ENCODE assay signal across 24 mouse cellular contexts in genomic region chr8:124259925-124260324, GRCm38 (mm10). TPM values are rescaled to one million over a fixed set of nuclear protein-coding genes. Genes with fewer than 3 reads are reported as not detected.
A peak's percentile ranks its signal among the peaks of the same experiment; 100 is the strongest.
DNase-seq lines count a peak whose midpoint lies in the region; ATAC-seq lines count a peak whose summit lies in the region.
"Had no signal": no experiment of that assay in that cellular context is flagged by ENCODE, and none has a peak within 500 bp of the region (broad histone marks: within the 10 kb centered on the region; RNA-seq: fewer than 3 reads in every experiment).

No protein-coding gene starts in this region.

- H3K4me1 ChIP-seq in forebrain, embryonic 10.5 days, result peaks cover 59% of the 10 kb centered on the region
- H3K4me1 ChIP-seq in forebrain, embryonic 13.5 days, result peaks cover 83% of the 10 kb centered on the region
- H3K4me1 ChIP-seq in intestine, embryonic 15.5 days (replicated peaks), result peaks cover 59% of the 10 kb centered on the region
- H3K4me1 ChIP-seq in intestine, embryonic 16.5 days (ENCODE audit: control insufficient read depth, insufficient read depth, low read length), result peaks cover 40% of the 10 kb centered on the region
- peaks cover 66% of the 10 kb centered on the region for H3K4me1 ChIP-seq in midbrain, embryonic 10.5 days
- H3K4me1 ChIP-seq in midbrain, embryonic 16.5 days (ENCODE audit: control insufficient read depth, insufficient read depth, low read length), result peaks cover 51% of the 10 kb centered on the region

- peaks cover 8% of the 10 kb centered on the region for H3K36me3 ChIP-seq in forebrain, embryonic 10.5 days (replicated peaks)
- no peaks in the 10 kb centered on the region for H3K36me3 ChIP-seq in forebrain, embryonic 13.5 days (ENCODE audit: poor library complexity, severe bottlenecking)
- no peaks in the 10 kb centered on the region for H3K36me3 ChIP-seq in intestine, embryonic 15.5 days
- H3K36me3 ChIP-seq in intestine, embryonic 16.5 days (ENCODE audit: control insufficient read depth, insufficient read depth, low read length), result no peaks in the 10 kb centered on the region
- peaks cover 4% of the 10 kb centered on the region; the same call in 1 of the 2 replicates for H3K36me3 ChIP-seq in midbrain, embryonic 10.5 days
- H3K36me3 ChIP-seq in midbrain, embryonic 16.5 days (ENCODE audit: control insufficient read depth, insufficient read depth, low read length), result no peaks in the 10 kb centered on the region
- H3K36me3 ChIP-seq: embryonic facial prominence, embryonic 15.5 days; hindbrain, embryonic 12.5 days had no signal

- H3K27ac ChIP-seq in forebrain, embryonic 10.5 days, result peak overlapping the region; percentile 20; the same call in 1 of the 2 replicates
- H3K27ac ChIP-seq in forebrain, embryonic 13.5 days, result no peak overlapping the region
- 0 out of 2 replicates have a peak overlapping the region, but pooled peaks have one; percentile 17 for H3K27ac ChIP-seq in intestine, embryonic 15.5 days
- no peak overlapping the region for H3K27ac ChIP-seq in intestine, embryonic 16.5 days (ENCODE audit: low read length)
- H3K27ac ChIP-seq in midbrain, embryonic 10.5 days (replicated peaks), result peak overlapping the region; percentile 57
- no peak overlapping the region for H3K27ac ChIP-seq in midbrain, embryonic 16.5 days (ENCODE audit: low read length)
- H3K27ac ChIP-seq: embryonic facial prominence, embryonic 10.5 days; embryonic facial prominence, embryonic 15.5 days; hindbrain, embryonic 12.5 days had no signal

- H3K9ac ChIP-seq in forebrain, embryonic 13.5 days, result no peak overlapping the region
- H3K9ac ChIP-seq in intestine, embryonic 15.5 days, result no peak overlapping the region
- H3K9ac ChIP-seq in intestine, embryonic 16.5 days (ENCODE audit: low read depth, low read length), result no peak overlapping the region
- no peak overlapping the region for H3K9ac ChIP-seq in midbrain, embryonic 16.5 days (ENCODE audit: low read depth, low read length)
- H3K9ac ChIP-seq: embryonic facial prominence, embryonic 15.5 days; hindbrain, embryonic 12.5 days had no signal

- ATAC-seq in forebrain, embryonic 13.5 days, result no peak
- ATAC-seq in intestine, embryonic 15.5 days, result no peak
- no peak for ATAC-seq in intestine, embryonic 16.5 days
- ATAC-seq in midbrain, embryonic 16.5 days, result no peak
- ATAC-seq: forebrain, embryonic 14.5 days had no signal

- DNase-seq in forebrain, embryonic 10.5 days (ENCODE audit: extremely low spot score, low spot score), result no peak
- no peak for DNase-seq in midbrain, embryonic 10.5 days (ENCODE audit: low spot score)
- DNase-seq in Muller cell, postnatal 12 days (ENCODE audit: inconsistent ontology term), result peak; percentile 42
- DNase-seq in testis, postnatal 10 days (ENCODE audit: low spot score), result no peak
- DNase-seq: adrenal gland, adult 2 months; cerebellum, adult 2 months; cerebellum, postnatal 14 days; gastrocnemius, postnatal 25 days; heart, adult 11 months; heart, postnatal 36 days; kidney, adult 2 months; kidney, postnatal 10 days; layer of hippocampus, postnatal 36 days; left cerebral cortex, postnatal 4 days; lung, postnatal 4 days; right cerebral cortex, postnatal 14 days had no signal

- no peaks in the 10 kb centered on the region for H3K9me3 ChIP-seq in forebrain, embryonic 10.5 days
- H3K9me3 ChIP-seq in forebrain, embryonic 13.5 days (replicated peaks), result no peaks in the 10 kb centered on the region
- no peaks in the 10 kb centered on the region for H3K9me3 ChIP-seq in intestine, embryonic 15.5 days
- H3K9me3 ChIP-seq in intestine, embryonic 16.5 days (ENCODE audit: control insufficient read depth, low read length), result no peaks in the 10 kb centered on the region
- no peaks in the 10 kb centered on the region for H3K9me3 ChIP-seq in midbrain, embryonic 10.5 days (replicated peaks)
- H3K9me3 ChIP-seq in midbrain, embryonic 16.5 days (replicated peaks; ENCODE audit: control insufficient read depth, low read length, poor library complexity, severe bottlenecking), result no peaks in the 10 kb centered on the region
- H3K9me3 ChIP-seq: embryonic facial prominence, embryonic 10.5 days; embryonic facial prominence, embryonic 15.5 days; hindbrain, embryonic 12.5 days had no signal

- H3K27me3 ChIP-seq in forebrain, embryonic 10.5 days (ENCODE audit: poor library complexity, severe bottlenecking), result no peaks in the 10 kb centered on the region
- no peaks in the 10 kb centered on the region for H3K27me3 ChIP-seq in forebrain, embryonic 13.5 days
- H3K27me3 ChIP-seq in intestine, embryonic 15.5 days (replicated peaks), result no peaks in the 10 kb centered on the region
- H3K27me3 ChIP-seq in intestine, embryonic 16.5 days (replicated peaks; ENCODE audit: control insufficient read depth, insufficient read depth, low read length), result no peaks in the 10 kb centered on the region
- no peaks in the 10 kb centered on the region for H3K27me3 ChIP-seq in midbrain, embryonic 10.5 days (ENCODE audit: low read depth, poor library complexity, severe bottlenecking)
- no peaks in the 10 kb centered on the region for H3K27me3 ChIP-seq in midbrain, embryonic 16.5 days (ENCODE audit: control insufficient read depth, insufficient read depth, low read depth, low read length)
- H3K27me3 ChIP-seq: embryonic facial prominence, embryonic 15.5 days; hindbrain, embryonic 12.5 days had no signal

- no peak overlapping the region for H3K4me3 ChIP-seq in forebrain, embryonic 10.5 days
- H3K4me3 ChIP-seq in forebrain, embryonic 13.5 days, result no peak overlapping the region
- H3K4me3 ChIP-seq in intestine, embryonic 15.5 days (replicated peaks), result no peak overlapping the region
- no peak overlapping the region for H3K4me3 ChIP-seq in intestine, embryonic 16.5 days (ENCODE audit: low read length)
- no peak overlapping the region for H3K4me3 ChIP-seq in midbrain, embryonic 10.5 days
- no peak overlapping the region for H3K4me3 ChIP-seq in midbrain, embryonic 16.5 days (ENCODE audit: low read depth, low read length)
- H3K4me3 ChIP-seq: embryonic facial prominence, embryonic 10.5 days; embryonic facial prominence, embryonic 15.5 days; hindbrain, embryonic 12.5 days had no signal

- 84% methylated on average over 7 of the region's 7 CpGs for WGBS in forebrain, embryonic 10.5 days
- WGBS in forebrain, embryonic 13.5 days, result 78% methylated on average over 7 of the region's 7 CpGs
- 86% methylated on average over 7 of the region's 7 CpGs for WGBS in intestine, embryonic 15.5 days
- 80% methylated on average over 6 of the region's 7 CpGs for WGBS in intestine, embryonic 16.5 days
- WGBS in midbrain, embryonic 10.5 days, result 86% methylated on average over 7 of the region's 7 CpGs
- WGBS in midbrain, embryonic 16.5 days, result 63% methylated on average over 7 of the region's 7 CpGs

- no peak overlapping the region for H3K4me2 ChIP-seq in forebrain, embryonic 13.5 days
- no peak overlapping the region; the same call in 1 of the 2 replicates for H3K4me2 ChIP-seq in intestine, embryonic 15.5 days (replicated peaks)
- no peak overlapping the region for H3K4me2 ChIP-seq in intestine, embryonic 16.5 days (ENCODE audit: low read depth, low read length)
- no peak overlapping the region for H3K4me2 ChIP-seq in midbrain, embryonic 16.5 days (ENCODE audit: low read length)
- H3K4me2 ChIP-seq: embryonic facial prominence, embryonic 15.5 days; hindbrain, embryonic 12.5 days had no signal

RNA-seq across cellular contexts. Expression of gene Galnt2, which starts 28.7 kb away (rescaled TPM):
- 40.7 and 40.9 TPM in 2 replicates for polyA plus RNA-seq in forebrain, embryonic 10.5 days (2016; fragmentation: Nextera tagmentation; extraction: Ambion mirVana)
- 31.1 and 38.6 TPM in 2 replicates for polyA plus RNA-seq in forebrain, embryonic 13.5 days (2015; fragmentation: Nextera tagmentation; extraction: Ambion mirVana)
- polyA plus RNA-seq in intestine, embryonic 15.5 days (2015; fragmentation: Nextera tagmentation; extraction: Ambion mirVana), result 58.8 and 66.9 TPM in 2 replicates
- 35.1 and 35.9 TPM in 2 replicates for polyA plus RNA-seq in intestine, embryonic 16.5 days (2015; fragmentation: Nextera tagmentation; extraction: Ambion mirVana)
- 35.3 and 47.5 TPM in 2 replicates for polyA plus RNA-seq in midbrain, embryonic 10.5 days (2016; fragmentation: Nextera tagmentation; extraction: Ambion mirVana)
- 45.7 and 49.0 TPM in 2 replicates for polyA plus RNA-seq in midbrain, embryonic 16.5 days (2015; fragmentation: Nextera tagmentation; extraction: Ambion mirVana)

Comparison
In these comparisons a context has a peak if more than half of its experiments do, and no peak if none do; other contexts are left out.
1. H3K27ac ChIP-seq: peak in forebrain, embryonic 10.5 days (single experiment), intestine, embryonic 15.5 days (single experiment) and midbrain, embryonic 10.5 days (single experiment); none in forebrain, embryonic 13.5 days (single experiment), intestine, embryonic 16.5 days (single experiment) and midbrain, embryonic 16.5 days (single experiment).